Mouse (Mus musculus) hindbrain, embryonic 14.5 days (tissue): ENCODE data around the gene Rufy4. TPM values are rescaled to one million over a fixed set of nuclear protein-coding genes. Genes with fewer than 3 reads are reported as not detected.

Experiments
- ATAC-seq: fragments of 200-750 bp; cut with Nextera tagmentation; 2 replicates; pipeline ENCODE4 v1.8.0; 2017; ENCODE audit warnings: moderate number of reproducible peaks, mild to moderate bottlenecking, moderate TSS enrichment, moderate library complexity; ENCODE audit not compliant: low FRiP score
- DNase-seq: peaks from one replicate; pipeline ENCODE4 v3.0.0-alpha.2; 2015; ENCODE audit warnings: low spot score
- H3K27ac ChIP-seq: fragments of 300-500 bp; sonication (generic); 2 replicates; pipeline ENCODE4 v1.5.1; 2014; ENCODE audit warnings: mild to moderate bottlenecking, moderate library complexity
- H3K27me3 ChIP-seq: fragments of 300-500 bp; sonication (generic); 2 replicates; pipeline ENCODE4 v1.6.1; 2014; ENCODE audit warnings: mild to moderate bottlenecking, low read length, mixed read lengths; ENCODE audit not compliant: control insufficient read depth, insufficient read depth
- H3K36me3 ChIP-seq: fragments of 300-500 bp; sonication (generic); replicated peaks from 2 replicates; pipeline ENCODE4 v1.6.1; 2014; ENCODE audit not compliant: control insufficient read depth, insufficient read depth
- H3K4me1 ChIP-seq: fragments of 300-500 bp; sonication (generic); replicated peaks from 2 replicates; pipeline ENCODE4 v1.6.1; 2014; ENCODE audit warnings: antibody characterized with exemption, low read length, mixed read lengths; ENCODE audit not compliant: control insufficient read depth, insufficient read depth
- H3K4me2 ChIP-seq: fragments of 300-500 bp; sonication (generic); replicated peaks from 2 replicates; pipeline ENCODE4 v1.6.1; 2014; ENCODE audit warnings: mild to moderate bottlenecking, moderate library complexity
- H3K4me3 ChIP-seq: fragments of 300-500 bp; sonication (generic); replicated peaks from 2 replicates; pipeline ENCODE4 v1.5.1; 2014; ENCODE audit warnings: mild to moderate bottlenecking, low read length
- H3K9ac ChIP-seq: fragments of 300-500 bp; sonication (generic); 2 replicates; pipeline ENCODE4 v1.6.1; 2014
- H3K9me3 ChIP-seq: fragments of 300-500 bp; sonication (generic); 2 replicates; pipeline ENCODE4 v1.6.1; 2016; ENCODE audit warnings: low read length; ENCODE audit not compliant: control insufficient read depth
- WGBS: fragments of 180-500 bp; shearing (Covaris S2); extraction: QIAGEN DNeasy Blood & Tissue Kit; methylation state at CpG from one replicate; pipeline ENCODE4 v1.1.7; 2014; 5-methylcytosine and 5-hydroxymethylcytosine counted together
- polyA plus RNA-seq: library from polyadenylated mRNA; unstranded; fragments of >200 nt; fragmentation: Nextera tagmentation; extraction: Ambion mirVana; gene quantifications from 2 replicates; pipeline ENCODE4 v1.2.1, GENCODE M21; 2014

Rufy4 gene
- 0.26 and 0.43 TPM in 2 replicates for polyA plus RNA-seq

GRCm38 (mm10) chr1:74124991-74125552, at the start of gene Rufy4:
Gene Rufy4 (plus strand): TSS chr1:74125541.
- Histone ChIP-seq H3K9ac (peak within 1 kb of the TSS; percentile 57), H3K4me2 (peak within 1 kb of the TSS; percentile 85)
- DNase-seq, result peak; percentile 82

GRCm38 (mm10) chr1:74076230-74076629, 49.1 kb upstream of the Rufy4 start:
- Histone ChIP-seq H3K9me3 (no peaks in the 10 kb centered on the region), H3K9ac (no peak overlapping the region), H3K36me3 (no peaks in the 10 kb centered on the region), H3K4me2 (no peak overlapping the region), H3K27ac (no peak overlapping the region), H3K27me3 (no peaks in the 10 kb centered on the region), H3K4me3 (no peak overlapping the region), H3K4me1 (no peaks in the 10 kb centered on the region)
- ATAC-seq (no peak), DNase-seq (no peak)
- WGBS, result 83% methylated on average over 4 of the region's 4 CpGs

More at GRCm38 (mm10) chr1:74124991-74125552, at the start of gene Rufy4:
- peaks cover 20% of the 10 kb centered on the region; the same call in 1 of the 2 replicates for H3K27me3 ChIP-seq
- H3K36me3 ChIP-seq, result no peaks in the 10 kb centered on the region
- H3K27ac ChIP-seq, result no peak within 1 kb of the TSS
- H3K4me1 ChIP-seq, result peaks cover 11% of the 10 kb centered on the region; the same call in 1 of the 2 replicates
- 0% methylated on average over 12 of the region's 12 CpGs for WGBS
- no peaks in the 10 kb centered on the region for H3K9me3 ChIP-seq
- peak; percentile 43 for ATAC-seq
- H3K4me3 ChIP-seq, result peak within 1 kb of the TSS; percentile 43

- Histone ChIP-seq H3K9ac (no peak overlapping the region), H3K36me3 (no peaks in the 10 kb centered on the region), H3K9me3 (no peaks in the 10 kb centered on the region), H3K27me3 (no peaks in the 10 kb centered on the region), H3K27ac (no peak overlapping the region), H3K4me3 (no peak overlapping the region), H3K4me2 (no peak overlapping the region), H3K4me1 (0 out of 2 replicates have a peak, but pooled peaks cover 2% of the 10 kb centered on the region)
- no peak for ATAC-seq
- WGBS, result 14% methylated on average over 2 of the region's 2 CpGs
- DNase-seq, result peak; percentile 73
Observed at GRCm38 (mm10) chr1:74077353-74077752, 48.0 kb upstream of the Rufy4 start.

GRCm38 (mm10) chr1:74081573-74081989, 43.8 kb upstream of the Rufy4 start:
- Histone ChIP-seq H3K4me3 (no peak overlapping the region), H3K27me3 (no peaks in the 10 kb centered on the region), H3K4me1 (0 out of 2 replicates have a peak, but pooled peaks cover 2% of the 10 kb centered on the region), H3K4me2 (no peak overlapping the region), H3K36me3 (no peaks in the 10 kb centered on the region), H3K9ac (no peak overlapping the region), H3K9me3 (no peaks in the 10 kb centered on the region), H3K27ac (no peak overlapping the region)
- 61% methylated on average over 2 of the region's 2 CpGs for WGBS
- ATAC-seq, result no peak
- no peak for DNase-seq

- WGBS, result 15% methylated on average over 6 of the region's 6 CpGs
- Histone ChIP-seq H3K36me3 (no peaks in the 10 kb centered on the region), H3K27ac (no peak overlapping the region), H3K4me2 (no peak overlapping the region), H3K4me3 (no peak overlapping the region), H3K27me3 (no peaks in the 10 kb centered on the region), H3K9ac (no peak overlapping the region), H3K4me1 (0 out of 2 replicates have a peak, but pooled peaks cover 2% of the 10 kb centered on the region), H3K9me3 (no peaks in the 10 kb centered on the region)
- peak; percentile 52 for DNase-seq
- ATAC-seq, result no peak
Observed at GRCm38 (mm10) chr1:74082841-74083463, 42.4 kb upstream of the Rufy4 start.

GRCm38 (mm10) chr1:74084065-74084705, 41.2 kb upstream of the Rufy4 start:
- no peaks in the 10 kb centered on the region for H3K9me3 ChIP-seq

GRCm38 (mm10) chr1:74084752-74085151, 40.6 kb upstream of the Rufy4 start:
- no peaks in the 10 kb centered on the region for H3K9me3 ChIP-seq
- H3K4me2 ChIP-seq, result no peak overlapping the region
- 49% methylated on average over 5 of the region's 5 CpGs for WGBS
- no peaks in the 10 kb centered on the region for H3K36me3 ChIP-seq
- no peak overlapping the region for H3K27ac ChIP-seq
- 0 out of 2 replicates have a peak, but pooled peaks cover 2% of the 10 kb centered on the region for H3K4me1 ChIP-seq
- no peak overlapping the region for H3K4me3 ChIP-seq
- no peaks in the 10 kb centered on the region for H3K27me3 ChIP-seq
- no peak overlapping the region for H3K9ac ChIP-seq
- ATAC-seq (no peak), DNase-seq (no peak)

More at GRCm38 (mm10) chr1:74084065-74084705, 41.2 kb upstream of the Rufy4 start:
- Histone ChIP-seq H3K4me2 (no peak overlapping the region), H3K9ac (no peak overlapping the region), H3K4me1 (0 out of 2 replicates have a peak, but pooled peaks cover 2% of the 10 kb centered on the region), H3K4me3 (no peak overlapping the region), H3K27me3 (no peaks in the 10 kb centered on the region), H3K27ac (no peak overlapping the region), H3K36me3 (no peaks in the 10 kb centered on the region)
- ATAC-seq, result no peak
- DNase-seq, result no peak
- WGBS, result 69% methylated on average over 6 of the region's 6 CpGs

- H3K9me3 ChIP-seq, result no peaks in the 10 kb centered on the region
- 0 out of 2 replicates have a peak, but pooled peaks cover 2% of the 10 kb centered on the region for H3K4me1 ChIP-seq
- no peak overlapping the region for H3K4me3 ChIP-seq
- 89% methylated on average over 7 of the region's 7 CpGs for WGBS
- no peak overlapping the region for H3K9ac ChIP-seq
- no peaks in the 10 kb centered on the region for H3K27me3 ChIP-seq
- H3K36me3 ChIP-seq, result no peaks in the 10 kb centered on the region
- no peak overlapping the region for H3K4me2 ChIP-seq
- H3K27ac ChIP-seq, result no peak overlapping the region
- no peak for ATAC-seq
- no peak for DNase-seq
Observed at GRCm38 (mm10) chr1:74085566-74085965, 39.8 kb upstream of the Rufy4 start.

GRCm38 (mm10) chr1:74088569-74088968, 36.8 kb upstream of the Rufy4 start:
- 90% methylated on average over 1 of the region's 1 CpGs for WGBS
- no peaks in the 10 kb centered on the region for H3K9me3 ChIP-seq

More at GRCm38 (mm10) chr1:74088569-74088968, 36.8 kb upstream of the Rufy4 start:
- H3K27me3 ChIP-seq, result no peaks in the 10 kb centered on the region
- H3K27ac ChIP-seq, result no peak overlapping the region
- no peak overlapping the region for H3K4me2 ChIP-seq
- H3K36me3 ChIP-seq, result no peaks in the 10 kb centered on the region
- DNase-seq (no peak), ATAC-seq (no peak)
- H3K4me3 ChIP-seq, result no peak overlapping the region
- no peak overlapping the region for H3K9ac ChIP-seq
- peaks cover 9% of the 10 kb centered on the region; the same call in 1 of the 2 replicates for H3K4me1 ChIP-seq
